Mouse (Mus musculus) liver, adult 2 months (tissue): ENCODE measurements around the gene Card11. TPM values are rescaled to one million over a fixed set of nuclear protein-coding genes. Genes with fewer than 3 reads are reported as not detected.

Source experiments
- DNase-seq: peaks from one replicate; pipeline ENCODE4 v3.0.0-alpha.2; 2011; ENCODE audit warnings: low read depth, low spot score; ENCODE audit errors: extremely low read depth
- H3K27ac ChIP-seq: fragments of 200-500 bp; replicated peaks from 2 replicates; pipeline ENCODE4 v1.5.1; 2012; ENCODE audit warnings: low read depth, mild to moderate bottlenecking, control low read depth, inconsistent platforms, low read length; ENCODE audit not compliant: insufficient read depth
- H3K27me3 ChIP-seq: fragments of 200-500 bp; 2 replicates; pipeline ENCODE4 v1.6.1; 2012; ENCODE audit warnings: mild to moderate bottlenecking, moderate library complexity, low read length, inconsistent platforms; ENCODE audit not compliant: control insufficient read depth, insufficient read depth
- H3K36me3 ChIP-seq: fragments of 200-500 bp; 2 replicates; pipeline ENCODE4 v1.6.1; 2012; ENCODE audit warnings: low read length, inconsistent platforms; ENCODE audit not compliant: control insufficient read depth, insufficient read depth
- H3K4me1 ChIP-seq: fragments of 200-500 bp; 2 replicates; pipeline ENCODE4 v1.6.1; 2011; ENCODE audit warnings: low read length; ENCODE audit not compliant: control insufficient read depth, insufficient read depth
- H3K4me3 ChIP-seq: fragments of 200-500 bp; 2 replicates; pipeline ENCODE4 v1.5.1; 2011; ENCODE audit warnings: low read depth, mild to moderate bottlenecking, control low read depth, low read length, moderate library complexity; ENCODE audit not compliant: insufficient read depth
- H3K79me2 ChIP-seq: fragments of 200-500 bp; 2 replicates; pipeline ENCODE4 v1.6.1; 2012; ENCODE audit warnings: inconsistent platforms, mild to moderate bottlenecking, low read length, moderate library complexity; ENCODE audit not compliant: control insufficient read depth, insufficient read depth
- H3K9ac ChIP-seq: fragments of 200-500 bp; 2 replicates; pipeline ENCODE4 v1.6.1; 2012; ENCODE audit warnings: low read depth, mild to moderate bottlenecking, control low read depth, inconsistent platforms, low read length
- CTCF ChIP-seq: fragments of 200-500 bp; IDR thresholded peaks from 2 replicates; pipeline ENCODE4 v1.5.1; 2011; ENCODE audit warnings: low read depth, low read length, control low read depth
- POLR2A ChIP-seq: fragments of 200-500 bp; IDR thresholded peaks from 2 replicates; pipeline ENCODE4 v1.6.1; 2011; ENCODE audit warnings: low read length, control low read depth; ENCODE audit not compliant: insufficient read depth; ENCODE audit errors: extremely low read depth
- WGBS: fragments of 180-500 bp; shearing (Covaris S2); methylation state at CpG from one replicate; pipeline ENCODE4 v1.1.7; 2018; 5-methylcytosine and 5-hydroxymethylcytosine counted together
- polyA plus RNA-seq: library from polyadenylated mRNA; depleted of rRNA; stranded (reverse); fragments of >200 nt; gene quantifications from 2 replicates; pipeline ENCODE4 v1.2.3, GENCODE M21; 2012
- total RNA-seq: library from RNA; depleted of rRNA; stranded (reverse); fragments of >200 nt; gene quantifications from 2 replicates; pipeline ENCODE4 v1.2.3, GENCODE M21; 2014

Gene Card11
- total and polyA plus RNA-seq, 2 experiments: 0.09 to 0.71 TPM

GRCm38 (mm10) chr5:140957106-140957505 is 43.3 kb downstream of the Card11 start:
- Histone ChIP-seq H3K27me3 (no peaks in the 10 kb centered on the region), H3K9ac (no peak overlapping the region), H3K4me3 (no peak overlapping the region), H3K79me2 (no peaks in the 10 kb centered on the region), H3K4me1 (no peaks in the 10 kb centered on the region), H3K27ac (no peak overlapping the region), H3K36me3 (no peaks in the 10 kb centered on the region)
- TF ChIP-seq POLR2A (no peak), CTCF (0 out of 2 replicates have a peak, but pooled peaks have one; percentile 12)
- no peak for DNase-seq
- WGBS: 77% methylated on average over 4 of the region's 4 CpGs

DNA sequence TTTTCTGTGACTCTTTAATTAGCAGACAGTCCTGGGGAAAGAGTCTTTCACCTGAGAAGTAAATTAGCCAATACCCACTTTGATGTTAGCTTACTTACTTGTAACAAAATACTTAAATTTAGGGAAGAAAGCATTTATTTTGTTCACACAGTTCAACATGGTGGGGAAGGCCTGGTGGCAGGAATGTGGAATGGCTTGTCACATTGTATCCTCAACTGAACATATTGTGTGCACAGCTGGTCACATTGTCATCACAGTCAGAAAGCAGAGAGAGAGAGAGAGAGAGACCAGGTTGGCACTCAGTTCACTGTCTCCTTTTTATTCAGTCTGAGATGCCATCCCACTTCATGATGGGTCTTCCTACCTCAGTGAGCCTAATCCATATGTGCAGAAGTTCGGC is 44.7 kb downstream of the Card11 start:
- H3K36me3 ChIP-seq: no peaks in the 10 kb centered on the region
- TF ChIP-seq CTCF: no peak
- TF ChIP-seq POLR2A: no peak
- no peak overlapping the region for H3K27ac ChIP-seq
- H3K4me1 ChIP-seq: no peaks in the 10 kb centered on the region
- H3K79me2 ChIP-seq: no peaks in the 10 kb centered on the region
- no peak for DNase-seq
- WGBS: 85% methylated on average over 1 of the region's 1 CpGs
- no peaks in the 10 kb centered on the region for H3K27me3 ChIP-seq
- no peak overlapping the region for H3K9ac ChIP-seq
- H3K4me3 ChIP-seq: no peak overlapping the region

- no peak for DNase-seq
- Histone ChIP-seq H3K9ac (no peak overlapping the region), H3K79me2 (no peaks in the 10 kb centered on the region), H3K4me3 (no peak overlapping the region), H3K27ac (no peak overlapping the region), H3K36me3 (no peaks in the 10 kb centered on the region), H3K4me1 (no peaks in the 10 kb centered on the region), H3K27me3 (no peaks in the 10 kb centered on the region; the same call in 1 of the 2 replicates)
- 84% methylated on average over 5 of the region's 5 CpGs for WGBS
- TF ChIP-seq CTCF (no peak), POLR2A (no peak)
Measured at GRCm38 (mm10) chr5:140951801-140952200, 48.6 kb downstream of the Card11 start.

DNA sequence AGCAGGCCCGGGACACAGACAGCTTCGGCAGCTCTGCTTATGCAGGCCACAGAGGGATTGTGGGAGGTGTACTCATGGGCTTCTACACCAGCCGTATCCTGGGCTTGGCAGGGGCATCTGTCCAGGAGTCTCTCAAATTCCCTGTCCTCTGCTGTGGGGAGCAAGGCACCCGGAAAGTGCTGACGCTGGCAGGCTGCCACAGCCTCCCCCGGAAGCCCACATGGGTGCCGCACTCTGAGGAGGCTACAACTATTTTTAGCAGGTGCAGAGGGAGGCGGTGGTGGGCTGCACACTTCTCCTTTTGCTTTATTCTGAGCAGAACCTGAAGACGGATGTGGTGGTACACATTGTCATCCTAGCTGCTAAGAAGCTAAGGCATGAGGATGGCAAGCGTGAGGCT is 52.4 kb downstream of the Card11 start:
- no peaks in the 10 kb centered on the region for H3K36me3 ChIP-seq
- no peak overlapping the region for H3K27ac ChIP-seq
- H3K27me3 ChIP-seq: no peaks in the 10 kb centered on the region; the same call in 1 of the 2 replicates
- no peak for TF ChIP-seq CTCF
- no peak for TF ChIP-seq POLR2A
- no peak for DNase-seq
- H3K4me3 ChIP-seq: no peak overlapping the region
- H3K79me2 ChIP-seq: no peaks in the 10 kb centered on the region
- no peaks in the 10 kb centered on the region for H3K4me1 ChIP-seq
- 78% methylated on average over 10 of the region's 10 CpGs for WGBS
- H3K9ac ChIP-seq: no peak overlapping the region

DNA sequence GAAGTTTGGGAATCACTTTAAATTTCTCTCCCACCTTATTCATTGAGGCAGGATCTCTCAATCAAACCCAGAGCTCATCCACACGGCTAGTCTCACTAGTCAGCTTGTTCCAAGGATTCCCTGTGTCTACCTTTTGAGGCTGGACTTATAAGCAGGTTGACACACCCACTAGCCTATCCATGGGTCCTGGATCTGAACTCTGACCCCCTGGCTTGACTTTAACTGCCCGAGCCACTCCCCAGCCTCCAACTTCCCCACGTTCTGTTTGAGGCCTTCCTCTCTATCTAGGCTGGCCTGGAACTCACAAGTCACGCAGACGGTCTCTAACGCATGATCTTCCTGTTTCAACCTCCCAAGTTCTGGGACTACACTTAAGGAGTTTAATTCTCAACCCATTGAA is 54.3 kb downstream of the Card11 start:
- no peaks in the 10 kb centered on the region for H3K4me1 ChIP-seq
- no peak overlapping the region for H3K27ac ChIP-seq
- 60% methylated on average over 6 of the region's 6 CpGs for WGBS
- DNase-seq: peak; percentile 10
- H3K27me3 ChIP-seq: no peaks in the 10 kb centered on the region; the same call in 1 of the 2 replicates
- H3K9ac ChIP-seq: no peak overlapping the region
- H3K4me3 ChIP-seq: no peak overlapping the region
- no peaks in the 10 kb centered on the region for H3K79me2 ChIP-seq
- TF ChIP-seq CTCF (no peak), POLR2A (no peak)
- no peaks in the 10 kb centered on the region for H3K36me3 ChIP-seq

DNA sequence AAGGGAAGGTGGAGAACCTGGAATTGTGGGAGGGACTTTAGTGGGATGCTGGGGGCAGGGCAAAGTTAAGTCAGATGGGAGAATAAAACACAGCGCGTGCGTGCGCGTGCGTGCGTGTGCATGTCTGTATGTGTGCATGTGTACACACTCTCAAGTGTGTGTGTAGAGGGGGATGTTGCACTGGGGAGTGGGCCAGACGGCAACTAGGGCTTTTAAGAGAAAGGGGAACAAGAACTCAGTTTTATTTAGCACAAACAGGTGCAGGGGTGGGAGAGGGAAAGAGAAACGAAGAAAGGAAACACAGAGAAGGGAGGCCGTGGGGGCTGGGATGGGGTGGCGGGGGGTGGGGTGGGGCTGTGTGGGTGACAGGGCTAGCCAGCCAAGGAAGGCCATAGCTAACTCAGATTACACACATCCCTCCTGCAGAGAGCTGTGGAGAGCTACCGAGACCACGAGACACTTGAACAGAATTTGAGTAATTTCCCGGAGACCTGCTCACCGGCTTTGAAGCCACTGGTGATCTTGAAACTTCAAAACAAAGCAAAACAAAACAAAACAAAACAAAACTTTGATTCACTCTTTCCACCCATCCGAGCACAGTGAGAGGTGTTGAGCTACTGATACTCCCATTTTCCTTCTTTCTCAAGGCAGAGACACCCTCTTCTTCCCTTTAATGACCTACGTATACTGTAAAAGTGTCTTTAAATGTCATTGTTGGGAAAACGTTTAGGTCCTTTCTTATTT is 55.8 kb downstream of the Card11 start:
- 86% methylated on average over 18 of the region's 18 CpGs for WGBS
- no peaks in the 10 kb centered on the region for H3K79me2 ChIP-seq
- H3K4me1 ChIP-seq: no peaks in the 10 kb centered on the region
- H3K4me3 ChIP-seq: no peak overlapping the region
- H3K27me3 ChIP-seq: no peaks in the 10 kb centered on the region; the same call in 1 of the 2 replicates
- TF ChIP-seq CTCF (no peak), POLR2A (no peak)
- DNase-seq: no peak
- no peak overlapping the region for H3K9ac ChIP-seq
- no peak overlapping the region for H3K27ac ChIP-seq
- H3K36me3 ChIP-seq: no peaks in the 10 kb centered on the region
